Mouse (Mus musculus): ENCODE data around the gene Ddx5.

DNA sequence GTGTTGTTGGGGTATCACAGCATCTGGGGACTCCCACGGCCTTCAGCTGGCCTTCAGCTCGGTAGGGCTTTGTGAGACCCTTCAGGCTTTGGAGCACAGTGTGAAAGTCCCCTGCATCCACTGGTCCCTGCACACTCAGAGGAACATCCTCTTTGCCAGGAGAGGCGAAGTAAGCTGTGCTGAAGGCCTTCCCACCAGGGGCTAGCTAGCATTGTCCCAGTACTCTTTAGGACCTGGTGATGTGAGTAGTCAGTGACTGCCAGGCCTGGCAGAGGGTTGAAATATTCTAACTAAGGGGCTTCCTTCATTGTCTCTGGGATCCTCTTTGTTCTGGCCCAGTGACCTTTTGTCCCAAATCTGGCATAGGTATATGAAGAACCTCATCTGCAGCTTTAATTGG is 52.4 kb downstream of the Ddx5 start:
- TF ChIP-seq CTCF (IDR thresholded peaks at IDR 0.05; ENCODE audit: low read depth, low read length) (no peak), GATA1 (IDR thresholded peaks at IDR 0.05; ENCODE audit: borderline replicate concordance, low read length) (no peak), GATA2 (IDR thresholded peaks at IDR 0.05; ENCODE audit: borderline replicate concordance, low read depth, low read length) (no peak)

Data from G1E (cell line).